Mouse (Mus musculus) kidney, adult 2 months (tissue): Measurements from ENCODE around the gene Tbx2. TPM values are rescaled to one million over a fixed set of nuclear protein-coding genes. Genes with fewer than 3 reads are reported as not detected.
A peak's percentile ranks its signal among the peaks of the same experiment; 100 is the strongest.

Experiments
- DNase-seq: peaks from one replicate; pipeline ENCODE4 v3.0.0; 2021
- H3K27ac ChIP-seq: fragments of 200-500 bp; 2 replicates; pipeline ENCODE4 v1.5.1; 2012; ENCODE audit warnings: low read depth, low read length, control low read depth, inconsistent platforms; ENCODE audit not compliant: insufficient read depth
- H3K27me3 ChIP-seq: fragments of 200-500 bp; replicated peaks from 2 replicates; pipeline ENCODE4 v1.6.1; 2012; ENCODE audit warnings: mild to moderate bottlenecking, moderate library complexity, low read length, inconsistent platforms; ENCODE audit not compliant: control insufficient read depth, insufficient read depth
- H3K36me3 ChIP-seq: fragments of 200-500 bp; 2 replicates; pipeline ENCODE4 v1.6.1; 2012; ENCODE audit warnings: mild to moderate bottlenecking, moderate library complexity, low read length, inconsistent platforms; ENCODE audit not compliant: control insufficient read depth, insufficient read depth
- H3K4me1 ChIP-seq: fragments of 200-500 bp; 2 replicates; pipeline ENCODE4 v1.6.1; 2011; ENCODE audit warnings: low read length; ENCODE audit not compliant: control insufficient read depth, insufficient read depth
- H3K4me3 ChIP-seq: fragments of 200-500 bp; 2 replicates; pipeline ENCODE4 v1.5.1; 2011; ENCODE audit warnings: mild to moderate bottlenecking, low read depth, low read length, control low read depth; ENCODE audit not compliant: insufficient read depth
- CTCF ChIP-seq: fragments of 200-500 bp; conservative IDR thresholded peaks from 2 replicates; pipeline ENCODE4 v1.5.1; 2011; ENCODE audit warnings: low read depth, mild to moderate bottlenecking, control low read depth, low read length, moderate library complexity, mixed read lengths; ENCODE audit not compliant: insufficient read depth, insufficient read length
- POLR2A ChIP-seq: fragments of 200-500 bp; IDR thresholded peaks from one replicate; pipeline ENCODE4 v1.6.1; 2011; ENCODE audit warnings: low read depth, low read length, control low read depth
- WGBS: fragments of 180-500 bp; shearing (Covaris S2); methylation state at CpG from one replicate; pipeline ENCODE4 v1.1.7; 2018; 5-methylcytosine and 5-hydroxymethylcytosine counted together
- polyA plus RNA-seq: library from polyadenylated mRNA; depleted of rRNA; stranded (reverse); fragments of >200 nt; gene quantifications from 2 replicates; pipeline ENCODE4 v1.2.3, GENCODE M21; 2012

The Tbx2 gene
- polyA plus RNA-seq, 1 experiment = 58.5 TPM

- Histone ChIP-seq H3K27me3 (no peaks in the 10 kb centered on the region), H3K27ac (no peak overlapping the region), H3K4me1 (no peaks in the 10 kb centered on the region), H3K36me3 (no peaks in the 10 kb centered on the region), H3K4me3 (no peak overlapping the region)
- DNase-seq = no peak
- 39% methylated on average over 6 of the region's 6 CpGs for WGBS
- no peak for TF ChIP-seq POLR2A
- no peak for TF ChIP-seq CTCF
Measured at GRCm38 (mm10) chr11:85857997-85858698, 25.8 kb downstream of the Tbx2 start.

- Histone ChIP-seq H3K4me3 (no peak overlapping the region), H3K27ac (no peak overlapping the region), H3K4me1 (no peaks in the 10 kb centered on the region), H3K27me3 (no peaks in the 10 kb centered on the region), H3K36me3 (no peaks in the 10 kb centered on the region)
- peak; percentile 39 for TF ChIP-seq CTCF
- no peak for TF ChIP-seq POLR2A
- DNase-seq = no peak
- WGBS = 42% methylated on average over 7 of the region's 7 CpGs
Measured at GRCm38 (mm10) chr11:85864363-85864762, 32.0 kb downstream of the Tbx2 start.

- H3K4me1 ChIP-seq = no peaks in the 10 kb centered on the region
- H3K27ac ChIP-seq = no peak overlapping the region
- no peak for DNase-seq
- TF ChIP-seq POLR2A (no peak), CTCF (no peak)
- no peaks in the 10 kb centered on the region for H3K27me3 ChIP-seq
- H3K36me3 ChIP-seq = no peaks in the 10 kb centered on the region
- no peak overlapping the region for H3K4me3 ChIP-seq
- 69% methylated on average over 24 of the region's 24 CpGs for WGBS
Measured at GRCm38 (mm10) chr11:85876059-85876788, 43.9 kb downstream of the Tbx2 start.

GRCm38 (mm10) chr11:85884498-85884897, 52.1 kb downstream of the Tbx2 start:
- 84% methylated on average over 4 of the region's 4 CpGs for WGBS
- Histone ChIP-seq H3K36me3 (no peaks in the 10 kb centered on the region), H3K4me1 (no peaks in the 10 kb centered on the region), H3K4me3 (no peak overlapping the region), H3K27ac (no peak overlapping the region), H3K27me3 (peaks cover 5% of the 10 kb centered on the region)
- TF ChIP-seq POLR2A = no peak
- TF ChIP-seq CTCF = no peak
- DNase-seq = no peak

- Histone ChIP-seq H3K27me3 (peaks cover 6% of the 10 kb centered on the region), H3K27ac (no peak within 1 kb of the TSS), H3K4me3 (no peak within 1 kb of the TSS), H3K4me1 (no peaks in the 10 kb centered on the region), H3K36me3 (no peaks in the 10 kb centered on the region)
- TF ChIP-seq CTCF = no peak
- TF ChIP-seq POLR2A = no peak
- WGBS = 54% methylated on average over 24 of the region's 28 CpGs
- no peak for DNase-seq
Measured at GRCm38 (mm10) chr11:85885665-85886428, 53.5 kb downstream of the Tbx2 start, which contains the start of gene Tbx4. Gene Tbx4 (plus strand): TSS chr11:85886422.

GRCm38 (mm10) chr11:85886429-85886785, 54.1 kb downstream of the Tbx2 start:
- H3K27me3 ChIP-seq = peaks cover 6% of the 10 kb centered on the region

GRCm38 (mm10) chr11:85887273-85887672, 54.9 kb downstream of the Tbx2 start:
- 31% methylated on average over 6 of the region's 6 CpGs for WGBS
- DNase-seq = no peak
- H3K27me3 ChIP-seq = peaks cover 6% of the 10 kb centered on the region
- no peak overlapping the region for H3K4me3 ChIP-seq
- H3K4me1 ChIP-seq = no peaks in the 10 kb centered on the region
- H3K27ac ChIP-seq = no peak overlapping the region
- TF ChIP-seq CTCF (no peak), POLR2A (no peak)
- H3K36me3 ChIP-seq = no peaks in the 10 kb centered on the region

More at GRCm38 (mm10) chr11:85886429-85886785, 54.1 kb downstream of the Tbx2 start:
- WGBS = 24% methylated on average over 22 of the region's 22 CpGs
- DNase-seq = no peak
- no peak overlapping the region for H3K4me3 ChIP-seq
- no peak for TF ChIP-seq CTCF
- TF ChIP-seq POLR2A = no peak
- H3K36me3 ChIP-seq = no peaks in the 10 kb centered on the region
- no peaks in the 10 kb centered on the region for H3K4me1 ChIP-seq
- H3K27ac ChIP-seq = no peak overlapping the region
